Mouse (Mus musculus): Measurements from ENCODE around the gene Fbxl7.

DNA sequence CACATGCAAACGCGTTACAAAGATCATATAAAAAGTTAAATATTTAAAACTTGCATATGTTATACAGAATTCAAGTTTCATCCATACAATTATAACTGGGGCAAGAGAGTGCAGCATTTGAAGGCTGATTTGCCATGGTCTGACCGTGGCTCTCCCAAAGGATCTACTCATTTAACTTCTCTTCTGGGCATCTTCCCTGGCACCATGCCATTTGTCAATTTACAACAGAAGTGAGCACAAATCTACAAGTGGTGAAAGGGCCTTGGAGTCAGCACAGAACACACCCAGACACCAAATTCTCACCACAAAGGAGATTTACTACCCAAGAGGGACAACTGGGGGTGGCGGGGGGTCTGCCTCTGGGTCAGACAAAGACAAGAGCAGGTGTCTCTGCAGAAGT, 64.2 kb downstream of the Fbxl7 start:
- TF ChIP-seq CTCF (IDR thresholded peaks at IDR 0.05; ENCODE audit: low read depth), result no peak
- no peak for TF ChIP-seq EP300 (IDR thresholded peaks at IDR 0.05; ENCODE audit: low read depth)

All from liver, embryonic 14.5 days (tissue).